Mouse (Mus musculus): Measurements from ENCODE around the gene Stub1. TPM values are rescaled to one million over a fixed set of nuclear protein-coding genes. Genes with fewer than 3 reads are reported as not detected.

Gene Stub1
- polyA plus RNA-seq, 1 experiment from 2014 or later: 314 TPM

GRCm38 (mm10) chr17:25835301-25835700 lies 2.1 kb upstream of the Stub1 start:
- H3K9me3 ChIP-seq (replicated peaks; ENCODE audit: control insufficient read depth, low read length): no peaks in the 10 kb centered on the region
- WGBS: 86% methylated on average over 7 of the region's 7 CpGs
- H3K9ac ChIP-seq (ENCODE audit: low read length): no peak overlapping the region
- H3K36me3 ChIP-seq (ENCODE audit: control insufficient read depth, insufficient read depth, low read length): peaks cover 32% of the 10 kb centered on the region
- H3K4me1 ChIP-seq (ENCODE audit: control insufficient read depth, insufficient read depth, low read length): peaks cover 52% of the 10 kb centered on the region
- peak overlapping the region; percentile 81; the same call in 1 of the 2 replicates for H3K4me2 ChIP-seq (ENCODE audit: low read depth, low read length)
- no peaks in the 10 kb centered on the region for H3K27me3 ChIP-seq (ENCODE audit: control insufficient read depth, insufficient read depth, low read length)
- no peak for ATAC-seq (ENCODE audit: insufficient read depth, low FRiP score)
- H3K4me3 ChIP-seq (replicated peaks; ENCODE audit: low read length): no peak overlapping the region
- no peak overlapping the region for H3K27ac ChIP-seq (ENCODE audit: low read length)

- no peak for ATAC-seq (ENCODE audit: insufficient read depth, low FRiP score)
- Histone ChIP-seq H3K36me3 (ENCODE audit: control insufficient read depth, insufficient read depth, low read length) (peaks cover 29% of the 10 kb centered on the region), H3K27me3 (ENCODE audit: control insufficient read depth, insufficient read depth, low read length) (no peaks in the 10 kb centered on the region), H3K4me3 (replicated peaks; ENCODE audit: low read length) (peak overlapping the region; percentile 90), H3K27ac (ENCODE audit: low read length) (peak overlapping the region; percentile 99), H3K4me1 (ENCODE audit: control insufficient read depth, insufficient read depth, low read length) (peaks cover 58% of the 10 kb centered on the region), H3K9ac (ENCODE audit: low read length) (peak overlapping the region; percentile 90), H3K4me2 (ENCODE audit: low read depth, low read length) (peak overlapping the region; percentile 81), H3K9me3 (replicated peaks; ENCODE audit: control insufficient read depth, low read length) (no peaks in the 10 kb centered on the region)
- WGBS: 75% methylated on average over 12 of the region's 12 CpGs
These were observed 1.5 kb upstream of the Stub1 start for GRCm38 (mm10) chr17:25834595-25835222.

GRCm38 (mm10) chr17:25833961-25834594 lies 874 bp upstream of the Stub1 start:
- no peak for ATAC-seq (ENCODE audit: insufficient read depth, low FRiP score)
- peak overlapping the region; percentile 90 for H3K9ac ChIP-seq (ENCODE audit: low read length)
- no peaks in the 10 kb centered on the region for H3K9me3 ChIP-seq (replicated peaks; ENCODE audit: control insufficient read depth, low read length)
- peak overlapping the region; percentile 81 for H3K4me2 ChIP-seq (ENCODE audit: low read depth, low read length)
- H3K27me3 ChIP-seq (ENCODE audit: control insufficient read depth, insufficient read depth, low read length): no peaks in the 10 kb centered on the region
- peaks cover 59% of the 10 kb centered on the region for H3K4me1 ChIP-seq (ENCODE audit: control insufficient read depth, insufficient read depth, low read length)
- peaks cover 24% of the 10 kb centered on the region for H3K36me3 ChIP-seq (ENCODE audit: control insufficient read depth, insufficient read depth, low read length)
- H3K4me3 ChIP-seq (replicated peaks; ENCODE audit: low read length): peak overlapping the region; percentile 90
- H3K27ac ChIP-seq (ENCODE audit: low read length): peak overlapping the region; percentile 99
- WGBS: 11% methylated on average over 6 of the region's 6 CpGs

- peak overlapping the region; percentile 99 for H3K27ac ChIP-seq (ENCODE audit: low read length)
- peaks cover 22% of the 10 kb centered on the region for H3K36me3 ChIP-seq (ENCODE audit: control insufficient read depth, insufficient read depth, low read length)
- no peaks in the 10 kb centered on the region for H3K27me3 ChIP-seq (ENCODE audit: control insufficient read depth, insufficient read depth, low read length)
- peak; percentile 93 for ATAC-seq (ENCODE audit: insufficient read depth, low FRiP score)
- no peaks in the 10 kb centered on the region for H3K9me3 ChIP-seq (replicated peaks; ENCODE audit: control insufficient read depth, low read length)
- WGBS: under 1% methylated on average over 77 of the region's 77 CpGs
- peak overlapping the region; percentile 92 for H3K9ac ChIP-seq (ENCODE audit: low read length)
- peaks cover 63% of the 10 kb centered on the region for H3K4me1 ChIP-seq (ENCODE audit: control insufficient read depth, insufficient read depth, low read length)
- peak overlapping the region; percentile 88 for H3K4me2 ChIP-seq (ENCODE audit: low read depth, low read length)
- H3K4me3 ChIP-seq (replicated peaks; ENCODE audit: low read length): peak overlapping the region; percentile 90
These were observed 541 bp downstream of the Stub1 start for GRCm38 (mm10) chr17:25832436-25833290.

- H3K4me2 ChIP-seq (ENCODE audit: low read depth, low read length): peak overlapping the region; percentile 88
- 48% methylated on average over 21 of the region's 21 CpGs for WGBS
- peaks cover 57% of the 10 kb centered on the region for H3K4me1 ChIP-seq (ENCODE audit: control insufficient read depth, insufficient read depth, low read length)
- peaks cover 28% of the 10 kb centered on the region for H3K36me3 ChIP-seq (ENCODE audit: control insufficient read depth, insufficient read depth, low read length)
- peak overlapping the region; percentile 90 for H3K4me3 ChIP-seq (replicated peaks; ENCODE audit: low read length)
- no peaks in the 10 kb centered on the region for H3K27me3 ChIP-seq (ENCODE audit: control insufficient read depth, insufficient read depth, low read length)
- H3K9me3 ChIP-seq (replicated peaks; ENCODE audit: control insufficient read depth, low read length): no peaks in the 10 kb centered on the region
- ATAC-seq (ENCODE audit: insufficient read depth, low FRiP score): no peak
- H3K27ac ChIP-seq (ENCODE audit: low read length): peak overlapping the region; percentile 95
- H3K9ac ChIP-seq (ENCODE audit: low read length): peak overlapping the region; percentile 92
These were observed 1.5 kb downstream of the Stub1 start for GRCm38 (mm10) chr17:25831451-25832281.

- no peak overlapping the region for H3K4me3 ChIP-seq (replicated peaks; ENCODE audit: low read length)
- no peaks in the 10 kb centered on the region for H3K27me3 ChIP-seq (ENCODE audit: control insufficient read depth, insufficient read depth, low read length)
- no peak overlapping the region for H3K27ac ChIP-seq (ENCODE audit: low read length)
- peak overlapping the region; percentile 88; the same call in 1 of the 2 replicates for H3K4me2 ChIP-seq (ENCODE audit: low read depth, low read length)
- H3K36me3 ChIP-seq (ENCODE audit: control insufficient read depth, insufficient read depth, low read length): peaks cover 29% of the 10 kb centered on the region
- H3K9me3 ChIP-seq (replicated peaks; ENCODE audit: control insufficient read depth, low read length): no peaks in the 10 kb centered on the region
- 81% methylated on average over 14 of the region's 14 CpGs for WGBS
- 0 out of 2 replicates have a peak overlapping the region, but pooled peaks have one; percentile 10 for H3K9ac ChIP-seq (ENCODE audit: low read length)
- no peak for ATAC-seq (ENCODE audit: insufficient read depth, low FRiP score)
- H3K4me1 ChIP-seq (ENCODE audit: control insufficient read depth, insufficient read depth, low read length): peaks cover 49% of the 10 kb centered on the region
These were observed 2.3 kb downstream of the Stub1 start for GRCm38 (mm10) chr17:25830806-25831431.

GRCm38 (mm10) chr17:25830200-25830753 lies 2.9 kb downstream of the Stub1 start:
- H3K27ac ChIP-seq (ENCODE audit: low read length): peak overlapping the region; percentile 93
- no peaks in the 10 kb centered on the region for H3K9me3 ChIP-seq (replicated peaks; ENCODE audit: control insufficient read depth, low read length)
- peak overlapping the region; percentile 87 for H3K9ac ChIP-seq (ENCODE audit: low read length)
- H3K4me2 ChIP-seq (ENCODE audit: low read depth, low read length): peak overlapping the region; percentile 91
- H3K27me3 ChIP-seq (ENCODE audit: control insufficient read depth, insufficient read depth, low read length): no peaks in the 10 kb centered on the region
- H3K4me3 ChIP-seq (replicated peaks; ENCODE audit: low read length): peak overlapping the region; percentile 74; the same call in 1 of the 2 replicates
- peaks cover 45% of the 10 kb centered on the region for H3K4me1 ChIP-seq (ENCODE audit: control insufficient read depth, insufficient read depth, low read length)
- peaks cover 30% of the 10 kb centered on the region for H3K36me3 ChIP-seq (ENCODE audit: control insufficient read depth, insufficient read depth, low read length)
- ATAC-seq (ENCODE audit: insufficient read depth, low FRiP score): no peak
- 79% methylated on average over 4 of the region's 4 CpGs for WGBS

GRCm38 (mm10) chr17:25829558-25830017 lies 3.6 kb downstream of the Stub1 start:
- no peak for ATAC-seq (ENCODE audit: insufficient read depth, low FRiP score)
- H3K4me3 ChIP-seq (replicated peaks; ENCODE audit: low read length): peak overlapping the region; percentile 74
- H3K9me3 ChIP-seq (replicated peaks; ENCODE audit: control insufficient read depth, low read length): no peaks in the 10 kb centered on the region
- peak overlapping the region; percentile 93 for H3K27ac ChIP-seq (ENCODE audit: low read length)
- 28% methylated on average over 8 of the region's 8 CpGs for WGBS
- H3K4me1 ChIP-seq (ENCODE audit: control insufficient read depth, insufficient read depth, low read length): peaks cover 45% of the 10 kb centered on the region
- peaks cover 23% of the 10 kb centered on the region for H3K36me3 ChIP-seq (ENCODE audit: control insufficient read depth, insufficient read depth, low read length)
- peak overlapping the region; percentile 91 for H3K4me2 ChIP-seq (ENCODE audit: low read depth, low read length)
- H3K27me3 ChIP-seq (ENCODE audit: control insufficient read depth, insufficient read depth, low read length): no peaks in the 10 kb centered on the region
- peak overlapping the region; percentile 87 for H3K9ac ChIP-seq (ENCODE audit: low read length)

All from stomach, embryonic 16.5 days (tissue).